Mouse (Mus musculus): ENCODE data around the gene Cenpm. TPM values are rescaled to one million over a fixed set of nuclear protein-coding genes. Genes with fewer than 3 reads are reported as not detected.

Gene Cenpm
- polyA plus RNA-seq, 2 experiments, result 39.4 to 57.7 TPM

GRCm38 (mm10) chr15:82272295-82272694, 27.7 kb upstream of the Cenpm start:
- no peak overlapping the region for H3K27ac ChIP-seq (replicated peaks; ENCODE audit: low read depth, low read length)

GRCm38 (mm10) chr15:82271201-82271600, 26.7 kb upstream of the Cenpm start:
- 0% methylated on average over 5 of the region's 5 CpGs for WGBS
- Histone ChIP-seq H3K9ac (ENCODE audit: low read depth, low read length, severe bottlenecking) (no peak overlapping the region), H3K27me3 (ENCODE audit: control insufficient read depth, insufficient read depth, low read length) (peaks cover 17% of the 10 kb centered on the region), H3K4me1 (ENCODE audit: control insufficient read depth, insufficient read depth, low read length) (peaks cover 8% of the 10 kb centered on the region), H3K27ac (replicated peaks; ENCODE audit: low read depth, low read length) (no peak overlapping the region), H3K4me2 (replicated peaks; ENCODE audit: low read depth, low read length, severe bottlenecking) (no peak overlapping the region), H3K36me3 (ENCODE audit: control insufficient read depth, insufficient read depth, low read length) (no peaks in the 10 kb centered on the region), H3K4me3 (replicated peaks; ENCODE audit: low read length) (no peak overlapping the region), H3K9me3 (ENCODE audit: control insufficient read depth, low read length) (no peaks in the 10 kb centered on the region)
- TF ChIP-seq POLR2A (IDR thresholded peaks at IDR 0.05; ENCODE audit: borderline replicate concordance, extremely low read depth, insufficient read depth, insufficient read length), result no peak
- DNase-seq (ENCODE audit: low spot score) (peak; percentile 68), ATAC-seq (ENCODE audit: low FRiP score, low read depth) (no peak)

More at GRCm38 (mm10) chr15:82272295-82272694, 27.7 kb upstream of the Cenpm start:
- Histone ChIP-seq H3K27me3 (ENCODE audit: control insufficient read depth, insufficient read depth, low read length) (peaks cover 17% of the 10 kb centered on the region), H3K4me3 (replicated peaks; ENCODE audit: low read length) (no peak overlapping the region), H3K36me3 (ENCODE audit: control insufficient read depth, insufficient read depth, low read length) (no peaks in the 10 kb centered on the region), H3K4me2 (replicated peaks; ENCODE audit: low read depth, low read length, severe bottlenecking) (no peak overlapping the region), H3K4me1 (ENCODE audit: control insufficient read depth, insufficient read depth, low read length) (peaks cover 9% of the 10 kb centered on the region), H3K9ac (ENCODE audit: low read depth, low read length, severe bottlenecking) (no peak overlapping the region), H3K9me3 (ENCODE audit: control insufficient read depth, low read length) (no peaks in the 10 kb centered on the region)
- TF ChIP-seq POLR2A (IDR thresholded peaks at IDR 0.05; ENCODE audit: borderline replicate concordance, extremely low read depth, insufficient read depth, insufficient read length), result no peak
- 83% methylated on average over 6 of the region's 6 CpGs for WGBS
- DNase-seq (ENCODE audit: low spot score) (no peak), ATAC-seq (ENCODE audit: low FRiP score, low read depth) (no peak)

GRCm38 (mm10) chr15:82268783-82269182, 24.2 kb upstream of the Cenpm start:
- Histone ChIP-seq H3K9ac (ENCODE audit: low read depth, low read length, severe bottlenecking) (no peak overlapping the region), H3K27ac (replicated peaks; ENCODE audit: low read depth, low read length) (no peak overlapping the region), H3K9me3 (ENCODE audit: control insufficient read depth, low read length) (no peaks in the 10 kb centered on the region), H3K4me3 (replicated peaks; ENCODE audit: low read length) (no peak overlapping the region), H3K4me2 (replicated peaks; ENCODE audit: low read depth, low read length, severe bottlenecking) (no peak overlapping the region), H3K36me3 (ENCODE audit: control insufficient read depth, insufficient read depth, low read length) (no peaks in the 10 kb centered on the region), H3K4me1 (ENCODE audit: control insufficient read depth, insufficient read depth, low read length) (no peaks in the 10 kb centered on the region), H3K27me3 (ENCODE audit: control insufficient read depth, insufficient read depth, low read length) (peaks cover 6% of the 10 kb centered on the region; the same call in 1 of the 2 replicates)
- no peak for TF ChIP-seq POLR2A (IDR thresholded peaks at IDR 0.05; ENCODE audit: borderline replicate concordance, extremely low read depth, insufficient read depth, insufficient read length)
- no peak for ATAC-seq (ENCODE audit: low FRiP score, low read depth)
- WGBS, result 90% methylated on average over 9 of the region's 9 CpGs
- DNase-seq (ENCODE audit: low spot score), result no peak

- ATAC-seq (ENCODE audit: low FRiP score, low read depth) (no peak), DNase-seq (ENCODE audit: low spot score) (no peak)
- H3K9ac ChIP-seq (ENCODE audit: low read depth, low read length, severe bottlenecking), result no peak overlapping the region
- H3K4me3 ChIP-seq (replicated peaks; ENCODE audit: low read length), result no peak overlapping the region
- H3K27ac ChIP-seq (replicated peaks; ENCODE audit: low read depth, low read length), result no peak overlapping the region
- no peaks in the 10 kb centered on the region for H3K36me3 ChIP-seq (ENCODE audit: control insufficient read depth, insufficient read depth, low read length)
- no peak for TF ChIP-seq POLR2A (IDR thresholded peaks at IDR 0.05; ENCODE audit: borderline replicate concordance, extremely low read depth, insufficient read depth, insufficient read length)
- H3K9me3 ChIP-seq (ENCODE audit: control insufficient read depth, low read length), result no peaks in the 10 kb centered on the region
- H3K27me3 ChIP-seq (ENCODE audit: control insufficient read depth, insufficient read depth, low read length), result no peaks in the 10 kb centered on the region
- no peak overlapping the region for H3K4me2 ChIP-seq (replicated peaks; ENCODE audit: low read depth, low read length, severe bottlenecking)
- WGBS, result 28% methylated on average over 3 of the region's 3 CpGs
- H3K4me1 ChIP-seq (ENCODE audit: control insufficient read depth, insufficient read depth, low read length), result no peaks in the 10 kb centered on the region
Observed at GRCm38 (mm10) chr15:82268185-82268584, 23.6 kb upstream of the Cenpm start.

GRCm38 (mm10) chr15:82266356-82266755, 21.8 kb upstream of the Cenpm start:
- H3K4me3 ChIP-seq (replicated peaks; ENCODE audit: low read length), result no peak overlapping the region
- no peak overlapping the region for H3K27ac ChIP-seq (replicated peaks; ENCODE audit: low read depth, low read length)
- no peaks in the 10 kb centered on the region for H3K36me3 ChIP-seq (ENCODE audit: control insufficient read depth, insufficient read depth, low read length)
- peak; percentile 63 for DNase-seq (ENCODE audit: low spot score)
- no peaks in the 10 kb centered on the region for H3K27me3 ChIP-seq (ENCODE audit: control insufficient read depth, insufficient read depth, low read length)
- no peak overlapping the region for H3K4me2 ChIP-seq (replicated peaks; ENCODE audit: low read depth, low read length, severe bottlenecking)
- 8% methylated on average over 6 of the region's 6 CpGs for WGBS
- H3K4me1 ChIP-seq (ENCODE audit: control insufficient read depth, insufficient read depth, low read length), result no peaks in the 10 kb centered on the region
- 0 out of 2 replicates have a peak, but pooled peaks have one; percentile 16 for TF ChIP-seq POLR2A (IDR thresholded peaks at IDR 0.05; ENCODE audit: borderline replicate concordance, extremely low read depth, insufficient read depth, insufficient read length)
- H3K9ac ChIP-seq (ENCODE audit: low read depth, low read length, severe bottlenecking), result no peak overlapping the region
- peak; percentile 47; the same call in 1 of the 2 replicates for ATAC-seq (ENCODE audit: low FRiP score, low read depth)
- H3K9me3 ChIP-seq (ENCODE audit: control insufficient read depth, low read length), result no peaks in the 10 kb centered on the region

GRCm38 (mm10) chr15:82259510-82259909, 15.0 kb upstream of the Cenpm start:
- no peak overlapping the region for H3K4me2 ChIP-seq (replicated peaks; ENCODE audit: low read depth, low read length, severe bottlenecking)
- H3K4me1 ChIP-seq (ENCODE audit: control insufficient read depth, insufficient read depth, low read length), result no peaks in the 10 kb centered on the region
- H3K4me3 ChIP-seq (replicated peaks; ENCODE audit: low read length), result no peak overlapping the region
- H3K36me3 ChIP-seq (ENCODE audit: control insufficient read depth, insufficient read depth, low read length), result no peaks in the 10 kb centered on the region
- DNase-seq (ENCODE audit: low spot score) (no peak), ATAC-seq (ENCODE audit: low FRiP score, low read depth) (no peak)
- H3K27ac ChIP-seq (replicated peaks; ENCODE audit: low read depth, low read length), result no peak overlapping the region
- H3K27me3 ChIP-seq (ENCODE audit: control insufficient read depth, insufficient read depth, low read length), result no peaks in the 10 kb centered on the region
- H3K9me3 ChIP-seq (ENCODE audit: control insufficient read depth, low read length), result no peaks in the 10 kb centered on the region
- no peak overlapping the region for H3K9ac ChIP-seq (ENCODE audit: low read depth, low read length, severe bottlenecking)
- WGBS, result 10% methylated on average over 16 of the region's 16 CpGs
- TF ChIP-seq POLR2A (IDR thresholded peaks at IDR 0.05; ENCODE audit: borderline replicate concordance, extremely low read depth, insufficient read depth, insufficient read length), result no peak

Measured in limb, embryonic 14.5 days (tissue).